Mouse (Mus musculus) regulatory T cell (primary cell): Measurements from ENCODE around the gene Nxf1.
"Not testable (repeated sequence)": the region's sequence is repeated elsewhere in the genome, so short reads cannot be mapped to it uniquely, and the experiment has no call there.

Experiments used
- in situ Hi-C: fragments of 300-600 bp; cut with MboI, MseI; formaldehyde crosslinking; loops from one replicate; pipeline ENCODE4 v1.15.1; 2025; ENCODE audit warnings: high pct_unique_total_duplicates

Gene Nxf1

GRCm38 (mm10) chr19:8756635-8757387 lies at the start of gene Nxf1:
TSS of gene Nxf1 (plus strand) at chr19:8757073.
- in situ Hi-C loops: no loop called here

- in situ Hi-C loops: loop anchor here (5.0 kb wide), 1 partner anchor 1212 kb away; no protein-coding TSS in a partner anchor
Measured at GRCm38 (mm10) chr19:8708954-8709353, 47.9 kb upstream of the Nxf1 start.

GRCm38 (mm10) chr19:8710057-8710456 lies 46.8 kb upstream of the Nxf1 start:
- in situ Hi-C loops: no loop called here

- in situ Hi-C loops: no loop called here
Measured at GRCm38 (mm10) chr19:8711506-8711905, 45.4 kb upstream of the Nxf1 start.

GRCm38 (mm10) chr19:8711949-8712869 lies 44.7 kb upstream of the Nxf1 start:
- in situ Hi-C loops: no loop called here

GRCm38 (mm10) chr19:8712870-8713305 lies 44.0 kb upstream of the Nxf1 start:
- in situ Hi-C loops: no loop called here

- in situ Hi-C loops: no loop called here
Measured at GRCm38 (mm10) chr19:8713306-8713996, 43.4 kb upstream of the Nxf1 start.

- in situ Hi-C loops: no loop called here
Measured at GRCm38 (mm10) chr19:8713997-8714652, 42.7 kb upstream of the Nxf1 start.

GRCm38 (mm10) chr19:8714653-8715481 lies 42.0 kb upstream of the Nxf1 start:
- in situ Hi-C loops: no loop called here

- in situ Hi-C loops: no loop called here
Measured at GRCm38 (mm10) chr19:8715868-8716766, 40.8 kb upstream of the Nxf1 start.

- in situ Hi-C loops: no loop called here
Measured at GRCm38 (mm10) chr19:8716767-8717475, 40.0 kb upstream of the Nxf1 start.

- in situ Hi-C loops: no loop called here
Measured at GRCm38 (mm10) chr19:8718357-8718756, 38.5 kb upstream of the Nxf1 start.

- in situ Hi-C loops: not testable (repeated sequence)
Measured at GRCm38 (mm10) chr19:8719037-8719436, 37.8 kb upstream of the Nxf1 start.

- in situ Hi-C loops: no loop called here
Measured at GRCm38 (mm10) chr19:8721378-8721777, 35.5 kb upstream of the Nxf1 start.

GRCm38 (mm10) chr19:8722021-8722420 lies 34.9 kb upstream of the Nxf1 start:
- in situ Hi-C loops: no loop called here

GRCm38 (mm10) chr19:8722559-8722906 lies 34.3 kb upstream of the Nxf1 start:
- in situ Hi-C loops: no loop called here

- in situ Hi-C loops: no loop called here
Measured at GRCm38 (mm10) chr19:8722907-8723573, 33.8 kb upstream of the Nxf1 start, which contains the start of gene Slc3a2. TSS of gene Slc3a2 (minus strand) at chr19:8723369.
